Comparison of ENCODE assay signal across 14 mouse cellular contexts in genomic region chr8:47651913-47652736, GRCm38 (mm10). TPM values are rescaled to one million over a fixed set of nuclear protein-coding genes. Genes with fewer than 3 reads are reported as not detected.
A peak's percentile ranks its signal among the peaks of the same experiment; 100 is the strongest.
DNase-seq lines count a peak whose midpoint lies in the region; ATAC-seq lines count a peak whose summit lies in the region.
"Had no signal": no experiment of that assay in that cellular context is flagged by ENCODE, and none has a peak within 500 bp of the region (broad histone marks: within the 10 kb centered on the region; RNA-seq: fewer than 3 reads in every experiment).

No protein-coding gene starts in this region.

- H3K4me1 ChIP-seq in kidney, embryonic 14.5 days (ENCODE audit: control insufficient read depth, insufficient read depth, low read length) = no peaks in the 10 kb centered on the region
- H3K4me1 ChIP-seq in liver, embryonic 13.5 days (replicated peaks) = no peaks in the 10 kb centered on the region

- H3K4me2 ChIP-seq in kidney, embryonic 14.5 days (replicated peaks; ENCODE audit: low read depth, low read length) = no peak overlapping the region
- no peak overlapping the region for H3K4me2 ChIP-seq in liver, embryonic 13.5 days

- ATAC-seq in kidney, embryonic 14.5 days (ENCODE audit: low FRiP score, low TSS enrichment) = peak; percentile 53; the same call in 1 of the 2 replicates
- ATAC-seq in liver, embryonic 13.5 days (ENCODE audit: low read depth) = peak; percentile 57
- ATAC-seq in activated CD4-positive, CD25-positive, alpha-beta regulatory T cell, adult 4 months = no peak
- ATAC-seq: hindbrain, postnatal 0 days had no signal

- no peaks in the 10 kb centered on the region for H3K9me3 ChIP-seq in kidney, embryonic 14.5 days (ENCODE audit: control insufficient read depth, low read length)
- H3K9me3 ChIP-seq in liver, embryonic 13.5 days (replicated peaks) = no peaks in the 10 kb centered on the region

- H3K36me3 ChIP-seq in kidney, embryonic 14.5 days (ENCODE audit: control insufficient read depth, insufficient read depth, low read length) = no peaks in the 10 kb centered on the region
- no peaks in the 10 kb centered on the region for H3K36me3 ChIP-seq in liver, embryonic 13.5 days

- no peak overlapping the region for H3K4me3 ChIP-seq in kidney, embryonic 14.5 days (ENCODE audit: low read length)
- H3K4me3 ChIP-seq in liver, embryonic 13.5 days (replicated peaks) = no peak overlapping the region

- 74% methylated on average over 13 of the region's 13 CpGs for WGBS in kidney, embryonic 14.5 days
- WGBS in liver, embryonic 13.5 days (ENCODE audit: insufficient replicate concordance) = 68% methylated on average over 13 of the region's 13 CpGs

- peak; percentile 12 for DNase-seq in lung, postnatal 36 days
- no peak for DNase-seq in lung, postnatal 25 days (ENCODE audit: low spot score)
- no peak for DNase-seq in liver, embryonic 13.5 days
- DNase-seq in yolk sac, embryonic 10.5 days (ENCODE audit: low spot score) = peak; percentile 75
- no peak for DNase-seq in cerebellum, postnatal 36 days
- DNase-seq in adrenal gland, postnatal 10 days = no peak
- DNase-seq: cerebellum, adult 9-10 months; heart, adult 18-20 months; heart, postnatal 14 days; spleen, adult 18-20 months; thymus, adult 2 months had no signal

- no peaks in the 10 kb centered on the region for H3K27me3 ChIP-seq in kidney, embryonic 14.5 days (ENCODE audit: control insufficient read depth, insufficient read depth, low read length)
- no peaks in the 10 kb centered on the region for H3K27me3 ChIP-seq in liver, embryonic 13.5 days

- no peak overlapping the region; the same call in 1 of the 2 replicates for H3K27ac ChIP-seq in kidney, embryonic 14.5 days (ENCODE audit: low read depth, low read length)
- peak overlapping the region; percentile 47 for H3K27ac ChIP-seq in liver, embryonic 13.5 days
- H3K27ac ChIP-seq: hindbrain, postnatal 0 days had no signal

- no peak overlapping the region for H3K9ac ChIP-seq in kidney, embryonic 14.5 days (ENCODE audit: low read depth, low read length)
- no peak overlapping the region for H3K9ac ChIP-seq in liver, embryonic 13.5 days

RNA-seq across cellular contexts. Expression of gene Ing2, which starts 23.2 kb away (rescaled TPM):
- polyA plus RNA-seq in kidney, embryonic 14.5 days (2014; fragmentation: Nextera tagmentation; extraction: Ambion mirVana) = 15.0 and 22.4 TPM in 2 replicates
- polyA plus RNA-seq in liver, embryonic 13.5 days (2015; fragmentation: Nextera tagmentation; extraction: Ambion mirVana) = 8.6 and 9.9 TPM in 2 replicates
- polyA plus RNA-seq in activated CD4-positive, CD25-positive, alpha-beta regulatory T cell, adult 4 months (2017; shearing (Covaris generic)) = 1 to 10 TPM; 5.3 to 8.6 TPM
- 10 to 100 TPM; 18.4 to 23.0 TPM for total RNA-seq in adrenal gland, postnatal 10 days (2021)

Comparison
In these comparisons a context has a peak if more than half of its experiments do, and no peak if none do; other contexts are left out.
1. DNase-seq: peak in lung, postnatal 36 days (single experiment) and yolk sac, embryonic 10.5 days (single experiment); none in lung, postnatal 25 days (single experiment), liver, embryonic 13.5 days (single experiment), cerebellum, postnatal 36 days (0 of 2) and adrenal gland, postnatal 10 days (single experiment).